Mouse (Mus musculus): ENCODE results near the gene Tspan13. TPM values are rescaled to one million over a fixed set of nuclear protein-coding genes. Genes with fewer than 3 reads are reported as not detected.
A peak's percentile ranks its signal among the peaks of the same experiment; 100 is the strongest.

Tspan13 gene
- polyA plus RNA-seq, 1 experiment from 2014 or later: 198 TPM

GRCm38 (mm10) chr12:36046196-36046595 is 3.9 kb upstream of the Tspan13 start:
- Histone ChIP-seq H3K27me3 (ENCODE audit: low read depth, poor library complexity, severe bottlenecking) (no peaks in the 10 kb centered on the region), H3K9me3 (replicated peaks) (no peaks in the 10 kb centered on the region), H3K4me1 (peaks cover 2% of the 10 kb centered on the region), H3K36me3 (no peaks in the 10 kb centered on the region), H3K27ac (replicated peaks) (no peak overlapping the region), H3K4me3 (no peak overlapping the region)
- no peak for DNase-seq (ENCODE audit: low spot score)
- 60% methylated on average over 5 of the region's 5 CpGs for WGBS

DNA sequence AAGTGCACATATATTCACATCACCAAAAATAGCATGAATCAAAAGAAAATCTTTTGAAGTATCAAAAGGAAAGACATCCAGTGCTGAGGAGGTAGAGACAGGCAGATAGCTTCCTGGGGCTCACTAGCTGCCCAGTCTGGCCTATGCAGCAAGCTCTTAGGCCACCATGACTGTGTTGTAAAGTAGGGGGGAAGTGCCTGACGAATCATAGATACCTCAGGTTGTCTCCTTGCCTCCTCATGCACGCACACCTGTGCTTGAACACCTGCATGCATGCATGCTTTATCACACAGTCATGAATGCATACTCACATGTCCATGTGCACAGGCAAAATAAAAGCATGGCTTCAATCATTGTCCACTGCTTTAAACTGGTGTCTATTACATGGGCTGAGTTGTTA is 2.4 kb upstream of the Tspan13 start:
- H3K27ac ChIP-seq (replicated peaks): no peak overlapping the region
- no peaks in the 10 kb centered on the region for H3K9me3 ChIP-seq (replicated peaks)
- peaks cover 18% of the 10 kb centered on the region for H3K4me1 ChIP-seq
- H3K27me3 ChIP-seq (ENCODE audit: low read depth, poor library complexity, severe bottlenecking): no peaks in the 10 kb centered on the region
- DNase-seq (ENCODE audit: low spot score): no peak
- H3K36me3 ChIP-seq: no peaks in the 10 kb centered on the region
- H3K4me3 ChIP-seq: no peak overlapping the region
- 87% methylated on average over 2 of the region's 2 CpGs for WGBS

DNA sequence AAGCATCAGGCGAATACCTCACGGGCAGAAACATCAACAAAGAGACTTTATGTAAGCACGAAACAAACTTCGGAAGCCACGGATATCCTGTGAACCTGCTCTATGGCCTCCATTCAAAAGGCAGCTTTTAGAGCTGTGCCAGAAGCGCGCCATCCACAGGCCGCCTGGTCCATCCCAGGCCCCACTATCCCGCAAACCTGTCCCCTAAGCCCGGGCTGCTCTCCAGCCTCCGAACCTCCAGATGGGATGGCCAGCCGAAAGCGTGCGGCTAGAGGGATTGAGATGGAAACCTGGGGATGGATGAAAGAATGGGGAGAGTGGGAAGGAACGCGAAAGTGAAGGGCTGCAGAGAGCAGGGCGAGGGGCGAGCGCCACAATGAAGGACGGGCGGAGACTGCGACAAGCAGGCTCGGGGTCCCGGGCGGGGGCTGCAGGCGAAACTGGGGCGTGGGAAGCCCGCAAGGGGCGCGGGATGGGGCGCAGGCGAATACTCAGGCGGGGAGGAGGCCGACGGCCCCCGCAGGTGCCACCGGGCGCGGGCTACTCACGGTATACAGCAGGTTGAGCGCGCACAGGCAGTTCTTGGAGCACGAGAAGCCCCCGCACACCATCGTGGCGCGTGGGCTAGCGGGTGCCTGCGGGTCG is 475 bp downstream of the Tspan13 start:
- WGBS: under 1% methylated on average over 50 of the region's 50 CpGs
- Histone ChIP-seq H3K27ac (replicated peaks) (peak overlapping the region; percentile 98), H3K4me3 (peak overlapping the region; percentile 97), H3K4me1 (peaks cover 20% of the 10 kb centered on the region), H3K27me3 (ENCODE audit: low read depth, poor library complexity, severe bottlenecking) (no peaks in the 10 kb centered on the region), H3K9me3 (replicated peaks) (0 out of 2 replicates have a peak, but pooled peaks cover 2% of the 10 kb centered on the region), H3K36me3 (peaks cover 8% of the 10 kb centered on the region)
- peak; percentile 75 for DNase-seq (ENCODE audit: low spot score)

- no peaks in the 10 kb centered on the region for H3K27me3 ChIP-seq (ENCODE audit: low read depth, poor library complexity, severe bottlenecking)
- peaks cover 20% of the 10 kb centered on the region for H3K4me1 ChIP-seq
- DNase-seq (ENCODE audit: low spot score): no peak
- peaks cover 14% of the 10 kb centered on the region for H3K36me3 ChIP-seq
- H3K27ac ChIP-seq (replicated peaks): peak overlapping the region; percentile 98
- WGBS: 51% methylated on average over 4 of the region's 4 CpGs
- H3K4me3 ChIP-seq: peak overlapping the region; percentile 97
- H3K9me3 ChIP-seq (replicated peaks): peaks cover 8% of the 10 kb centered on the region; the same call in 1 of the 2 replicates
Observed at GRCm38 (mm10) chr12:36041281-36041589, 1.1 kb downstream of the Tspan13 start.

DNA sequence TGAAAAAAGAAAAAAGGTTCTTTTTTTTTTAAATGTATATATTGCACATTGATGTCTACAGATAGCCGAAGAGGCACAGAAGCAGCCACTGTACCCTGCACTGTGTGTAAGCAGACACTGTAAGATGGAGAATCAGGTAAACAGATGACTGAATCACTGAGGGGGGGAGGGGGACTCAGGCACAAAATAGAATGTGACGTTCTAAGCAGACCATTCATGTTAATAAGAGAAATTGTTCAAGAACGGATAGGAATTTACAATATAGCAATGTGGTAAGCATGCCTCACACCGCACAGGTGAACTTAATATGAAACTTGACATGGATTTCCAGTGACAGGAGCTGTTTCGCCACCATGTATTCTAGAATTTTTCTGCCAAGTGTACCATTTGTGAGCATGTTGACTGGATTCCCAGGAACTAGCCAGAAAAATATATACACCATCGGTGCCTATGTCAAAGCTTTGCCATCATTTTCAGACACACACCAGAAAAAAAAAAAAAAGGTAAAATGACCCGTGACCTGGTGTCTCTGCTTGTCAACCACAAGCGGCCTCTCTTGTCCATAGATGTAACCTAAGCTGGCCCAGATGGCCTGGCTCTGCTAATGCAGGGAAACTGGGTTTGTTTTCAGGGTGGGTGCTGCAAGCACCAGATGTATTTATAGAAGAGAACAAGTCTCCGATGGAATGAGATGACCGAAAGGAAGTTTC is 1.6 kb downstream of the Tspan13 start:
- Histone ChIP-seq H3K27ac (replicated peaks) (0 out of 2 replicates have a peak overlapping the region, but pooled peaks have one; percentile 13), H3K4me1 (peaks cover 20% of the 10 kb centered on the region), H3K27me3 (ENCODE audit: low read depth, poor library complexity, severe bottlenecking) (no peaks in the 10 kb centered on the region), H3K36me3 (peaks cover 19% of the 10 kb centered on the region), H3K4me3 (peak overlapping the region; percentile 97), H3K9me3 (replicated peaks) (peaks cover 13% of the 10 kb centered on the region; the same call in 1 of the 2 replicates)
- WGBS: 72% methylated on average over 10 of the region's 10 CpGs
- no peak for DNase-seq (ENCODE audit: low spot score)

DNA sequence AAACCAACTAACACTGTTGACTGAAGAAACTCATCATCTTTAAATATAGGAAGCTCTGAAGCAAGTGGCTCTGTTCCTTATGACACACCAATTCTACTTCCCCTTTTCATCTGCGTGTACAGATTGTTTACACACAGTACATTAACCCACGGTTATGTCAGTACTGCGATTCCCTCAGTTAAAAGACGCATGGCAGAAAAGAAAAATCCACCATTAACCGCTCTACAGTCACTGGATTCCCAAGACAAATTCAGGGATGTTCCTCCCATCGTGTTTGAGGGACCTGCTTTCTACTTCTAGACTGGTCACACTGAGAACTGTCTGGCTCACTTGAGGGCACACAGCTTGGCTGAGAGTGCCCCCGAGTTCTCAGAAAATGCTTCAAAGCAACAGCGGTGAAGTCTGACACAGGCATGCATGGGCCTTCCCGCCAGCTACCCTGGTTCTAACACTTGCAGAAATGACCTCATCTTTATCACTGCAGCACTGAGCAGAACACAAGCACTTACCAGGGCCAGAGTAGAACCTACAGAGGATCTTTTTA is 2.7 kb downstream of the Tspan13 start:
- no peak overlapping the region for H3K27ac ChIP-seq (replicated peaks)
- H3K27me3 ChIP-seq (ENCODE audit: low read depth, poor library complexity, severe bottlenecking): no peaks in the 10 kb centered on the region
- WGBS: 88% methylated on average over 9 of the region's 9 CpGs
- DNase-seq (ENCODE audit: low spot score): no peak
- H3K4me1 ChIP-seq: peaks cover 20% of the 10 kb centered on the region
- H3K36me3 ChIP-seq: peaks cover 29% of the 10 kb centered on the region
- H3K9me3 ChIP-seq (replicated peaks): peaks cover 15% of the 10 kb centered on the region; the same call in 1 of the 2 replicates
- no peak overlapping the region for H3K4me3 ChIP-seq

DNA sequence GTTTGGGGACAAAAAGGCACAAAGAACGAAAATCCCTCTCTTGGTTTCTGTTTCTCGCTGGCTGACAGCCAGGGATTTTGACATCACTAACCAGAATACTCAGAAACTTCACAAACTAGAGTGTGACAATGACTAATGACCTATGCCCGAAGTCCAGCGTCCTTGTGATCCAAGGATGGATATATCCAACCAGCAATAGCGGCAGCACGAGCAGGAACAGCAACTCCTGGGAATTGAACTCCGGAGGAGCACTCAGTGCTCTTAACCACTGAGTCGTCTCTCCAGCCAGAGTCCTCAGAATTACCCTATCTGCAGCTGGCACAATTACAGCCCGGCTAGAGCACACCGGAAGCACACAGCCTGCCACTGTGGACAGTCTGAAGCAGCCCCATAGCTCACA is 5.5 kb downstream of the Tspan13 start:
- no peaks in the 10 kb centered on the region for H3K27me3 ChIP-seq (ENCODE audit: low read depth, poor library complexity, severe bottlenecking)
- peaks cover 20% of the 10 kb centered on the region for H3K4me1 ChIP-seq
- DNase-seq (ENCODE audit: low spot score): no peak
- WGBS: 93% methylated on average over 10 of the region's 10 CpGs
- H3K27ac ChIP-seq (replicated peaks): no peak overlapping the region
- H3K4me3 ChIP-seq: no peak overlapping the region
- peaks cover 17% of the 10 kb centered on the region; the same call in 1 of the 2 replicates for H3K9me3 ChIP-seq (replicated peaks)
- peaks cover 51% of the 10 kb centered on the region for H3K36me3 ChIP-seq

DNA sequence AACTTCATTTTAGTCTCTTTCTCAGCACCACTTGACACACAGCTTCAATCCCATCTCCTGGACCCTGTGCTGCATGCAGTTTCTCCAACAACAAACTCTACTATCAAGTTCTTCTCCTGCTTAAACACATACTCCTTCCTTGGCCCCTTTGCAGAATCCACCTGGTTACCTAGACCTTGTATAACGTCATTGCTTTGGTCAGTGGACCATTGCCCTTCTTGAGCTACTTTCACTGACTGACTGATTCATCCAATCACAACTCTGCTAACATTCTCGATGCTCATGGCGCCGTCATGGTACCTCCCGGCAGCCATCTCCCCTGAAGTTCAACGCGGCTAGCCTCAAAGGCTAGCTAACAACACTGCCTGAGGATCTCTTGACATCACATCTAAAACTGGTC is 6.2 kb downstream of the Tspan13 start:
- DNase-seq (ENCODE audit: low spot score): no peak
- peaks cover 17% of the 10 kb centered on the region; the same call in 1 of the 2 replicates for H3K9me3 ChIP-seq (replicated peaks)
- H3K27ac ChIP-seq (replicated peaks): no peak overlapping the region
- peaks cover 17% of the 10 kb centered on the region for H3K4me1 ChIP-seq
- 93% methylated on average over 7 of the region's 7 CpGs for WGBS
- no peak overlapping the region for H3K4me3 ChIP-seq
- no peaks in the 10 kb centered on the region for H3K27me3 ChIP-seq (ENCODE audit: low read depth, poor library complexity, severe bottlenecking)
- peaks cover 51% of the 10 kb centered on the region for H3K36me3 ChIP-seq

DNA sequence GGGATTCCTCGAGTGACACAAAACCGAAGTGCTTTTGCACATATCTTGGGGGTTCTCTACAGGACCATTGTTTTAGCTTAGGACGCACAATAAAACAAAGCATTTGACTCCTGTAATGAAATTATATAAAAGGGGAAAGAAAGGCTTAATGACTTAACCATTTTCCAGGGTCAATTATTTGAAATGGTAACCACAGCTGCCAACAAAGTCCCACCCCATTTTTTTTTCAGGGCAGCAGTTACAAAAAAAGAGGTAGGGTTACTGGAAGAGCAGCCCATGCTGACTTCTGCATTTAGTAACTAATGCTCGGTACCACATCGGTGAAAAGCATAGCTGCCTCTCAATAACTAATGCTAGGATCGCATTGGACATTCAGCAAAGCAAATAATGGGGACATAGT is 6.8 kb downstream of the Tspan13 start:
- no peaks in the 10 kb centered on the region for H3K27me3 ChIP-seq (ENCODE audit: low read depth, poor library complexity, severe bottlenecking)
- peaks cover 51% of the 10 kb centered on the region for H3K36me3 ChIP-seq
- no peak overlapping the region for H3K27ac ChIP-seq (replicated peaks)
- H3K4me1 ChIP-seq: peaks cover 11% of the 10 kb centered on the region
- H3K9me3 ChIP-seq (replicated peaks): peaks cover 17% of the 10 kb centered on the region; the same call in 1 of the 2 replicates
- no peak overlapping the region for H3K4me3 ChIP-seq
- 93% methylated on average over 6 of the region's 6 CpGs for WGBS
- no peak for DNase-seq (ENCODE audit: low spot score)

- WGBS: 82% methylated on average over 4 of the region's 4 CpGs
- H3K4me3 ChIP-seq: no peak overlapping the region
- H3K4me1 ChIP-seq: no peaks in the 10 kb centered on the region
- H3K27ac ChIP-seq (replicated peaks): no peak overlapping the region
- H3K9me3 ChIP-seq (replicated peaks): peaks cover 17% of the 10 kb centered on the region; the same call in 1 of the 2 replicates
- H3K27me3 ChIP-seq (ENCODE audit: low read depth, poor library complexity, severe bottlenecking): no peaks in the 10 kb centered on the region
- peaks cover 47% of the 10 kb centered on the region for H3K36me3 ChIP-seq
- DNase-seq (ENCODE audit: low spot score): no peak
Observed at GRCm38 (mm10) chr12:36032419-36032818, 9.9 kb downstream of the Tspan13 start.

DNA sequence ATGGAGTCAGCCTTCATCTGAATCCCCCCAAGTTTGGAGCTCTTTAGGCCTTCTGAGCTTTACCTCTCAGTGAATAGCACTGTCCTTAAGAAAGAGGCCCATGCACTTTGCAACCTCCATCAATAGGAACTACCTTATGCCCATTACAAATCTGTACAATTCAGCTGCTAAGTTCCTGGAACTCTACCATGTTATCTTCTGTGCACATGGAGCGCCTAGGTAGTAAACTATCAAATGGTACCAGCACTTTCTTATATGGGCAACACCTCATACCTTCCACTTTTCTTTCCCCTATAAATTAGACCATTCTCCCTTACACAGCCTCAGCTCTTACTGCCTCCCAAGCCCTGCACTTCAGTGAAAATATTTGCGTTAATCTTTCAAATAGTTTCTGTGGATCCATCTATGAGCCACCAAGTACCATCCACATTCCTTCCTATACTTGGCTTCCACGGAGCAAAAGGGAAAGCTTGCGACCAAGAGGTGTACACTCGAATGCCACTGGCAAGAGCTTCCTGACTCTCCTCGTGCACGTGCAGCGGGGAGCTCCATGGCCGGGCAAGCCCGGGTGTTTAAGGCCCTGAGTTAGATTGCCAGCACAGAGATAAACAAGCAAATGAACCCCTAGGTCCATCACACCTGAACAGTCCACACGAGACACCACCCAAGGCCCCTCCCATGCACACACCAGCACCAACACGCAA is 11.5 kb downstream of the Tspan13 start:
- DNase-seq (ENCODE audit: low spot score): no peak
- Histone ChIP-seq H3K4me1 (no peaks in the 10 kb centered on the region), H3K9me3 (replicated peaks) (peaks cover 4% of the 10 kb centered on the region; the same call in 1 of the 2 replicates), H3K36me3 (peaks cover 32% of the 10 kb centered on the region), H3K4me3 (no peak overlapping the region), H3K27me3 (ENCODE audit: low read depth, poor library complexity, severe bottlenecking) (no peaks in the 10 kb centered on the region), H3K27ac (replicated peaks) (no peak overlapping the region)
- WGBS: 91% methylated on average over 12 of the region's 12 CpGs

GRCm38 (mm10) chr12:36029687-36030086 is 12.6 kb downstream of the Tspan13 start:
- Histone ChIP-seq H3K9me3 (replicated peaks) (peaks cover 2% of the 10 kb centered on the region; the same call in 1 of the 2 replicates), H3K4me3 (no peak overlapping the region), H3K27ac (replicated peaks) (no peak overlapping the region), H3K27me3 (ENCODE audit: low read depth, poor library complexity, severe bottlenecking) (no peaks in the 10 kb centered on the region), H3K36me3 (peaks cover 23% of the 10 kb centered on the region), H3K4me1 (no peaks in the 10 kb centered on the region)
- no peak for DNase-seq (ENCODE audit: low spot score)
- WGBS: 91% methylated on average over 4 of the region's 6 CpGs

Measured in midbrain, embryonic 10.5 days (tissue).